Mouse (Mus musculus) stomach, embryonic 14.5 days (tissue): ENCODE results near the gene Ptprb. TPM values are rescaled to one million over a fixed set of nuclear protein-coding genes. Genes with fewer than 3 reads are reported as not detected.

Experiments used
- ATAC-seq: fragments of 200-750 bp; cut with Nextera tagmentation; 2 replicates; pipeline ENCODE4 v1.8.0; 2017; ENCODE audit warnings: low read depth, moderate TSS enrichment; ENCODE audit not compliant: insufficient number of reproducible peaks, insufficient read depth, low FRiP score
- H3K27ac ChIP-seq: fragments of 300-500 bp; sonication (generic); 2 replicates; pipeline ENCODE4 v1.5.1; 2014; ENCODE audit warnings: mild to moderate bottlenecking, low read length, moderate library complexity, mixed read lengths
- H3K27me3 ChIP-seq: fragments of 300-500 bp; sonication (generic); 2 replicates; pipeline ENCODE4 v1.6.1; 2014; ENCODE audit warnings: low read length, control low read depth, mixed read lengths; ENCODE audit not compliant: control insufficient read depth, insufficient read depth
- H3K36me3 ChIP-seq: fragments of 300-500 bp; sonication (generic); 2 replicates; pipeline ENCODE4 v1.6.1; 2014; ENCODE audit warnings: mild to moderate bottlenecking, control low read depth, low read length, moderate library complexity, mixed read lengths; ENCODE audit not compliant: control insufficient read depth, insufficient read depth
- H3K4me1 ChIP-seq: fragments of 300-500 bp; sonication (generic); 2 replicates; pipeline ENCODE4 v1.6.1; 2014; ENCODE audit warnings: low read length, control low read depth, mixed read lengths; ENCODE audit not compliant: control insufficient read depth, insufficient read depth
- H3K4me2 ChIP-seq: fragments of 300-500 bp; sonication (generic); replicated peaks from 2 replicates; pipeline ENCODE4 v1.6.1; 2014; ENCODE audit warnings: low read depth, low read length, control low read depth
- H3K4me3 ChIP-seq: fragments of 300-500 bp; sonication (generic); 2 replicates; pipeline ENCODE4 v1.5.1; 2014; ENCODE audit warnings: low read depth, low read length, control low read depth
- H3K9ac ChIP-seq: fragments of 300-500 bp; sonication (generic); replicated peaks from 2 replicates; pipeline ENCODE4 v1.6.1; 2014; ENCODE audit warnings: low read depth, mild to moderate bottlenecking, control low read depth, low read length, moderate library complexity, mixed read lengths
- H3K9me3 ChIP-seq: fragments of 300-500 bp; sonication (generic); 2 replicates; pipeline ENCODE4 v1.6.1; 2016; ENCODE audit warnings: low read depth, low read length, control low read depth; ENCODE audit not compliant: control insufficient read depth
- WGBS: fragments of 180-500 bp; shearing (Covaris S2); extraction: QIAGEN DNeasy Blood & Tissue Kit; methylation state at CpG from one replicate; pipeline ENCODE4 v1.1.7; 2014; 5-methylcytosine and 5-hydroxymethylcytosine counted together
- polyA plus RNA-seq: library from polyadenylated mRNA; unstranded; fragments of >200 nt; fragmentation: Nextera tagmentation; extraction: Ambion mirVana; gene quantifications from 2 replicates; pipeline ENCODE4 v1.2.1, GENCODE M21; 2014

The Ptprb gene
- polyA plus RNA-seq, 1 experiment from 2014 or later = 5.9 TPM

DNA sequence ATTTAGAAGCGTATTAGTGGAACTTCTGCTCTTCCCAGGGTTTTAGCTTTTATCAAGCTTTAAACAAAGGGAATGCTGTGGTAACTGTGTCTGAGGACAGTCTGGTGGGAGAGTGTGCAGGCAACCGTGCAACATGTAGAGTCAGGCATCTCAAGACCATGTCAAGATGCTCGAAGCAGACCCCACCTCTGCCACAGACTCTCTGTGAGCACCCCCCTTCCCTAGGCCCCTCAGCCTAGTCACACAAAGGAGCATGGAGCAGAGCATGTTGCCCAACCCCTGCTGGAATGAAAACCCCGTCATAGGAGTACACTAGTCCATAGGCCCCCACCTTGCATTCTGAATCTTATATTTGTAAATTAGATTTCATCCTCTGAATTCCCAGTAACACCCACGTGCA is 13.8 kb upstream of the Ptprb start:
- no peak overlapping the region for H3K27ac ChIP-seq

DNA sequence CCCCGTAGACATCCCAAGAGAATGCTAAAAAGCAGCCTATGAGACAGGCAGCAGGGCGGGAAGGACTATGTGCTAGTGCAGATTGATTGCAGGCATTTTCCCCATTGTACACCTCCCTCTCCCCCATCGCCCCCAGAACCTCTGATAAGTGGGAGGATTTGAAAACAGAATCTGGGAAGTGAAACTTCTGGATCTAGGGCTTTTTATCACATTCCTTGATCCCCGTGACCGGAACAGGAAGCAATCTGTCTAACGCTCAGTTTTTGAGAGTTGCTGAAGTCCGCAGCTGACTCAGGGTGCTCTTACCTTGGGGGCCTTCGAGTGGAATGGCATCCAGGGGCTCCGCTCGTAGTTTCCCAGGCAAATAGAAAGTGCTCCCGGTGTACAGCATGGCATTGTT is 10.8 kb upstream of the Ptprb start:
- Histone ChIP-seq H3K9ac (no peak overlapping the region), H3K4me1 (no peaks in the 10 kb centered on the region), H3K9me3 (no peaks in the 10 kb centered on the region), H3K36me3 (no peaks in the 10 kb centered on the region), H3K4me3 (no peak overlapping the region), H3K27me3 (no peaks in the 10 kb centered on the region), H3K4me2 (no peak overlapping the region), H3K27ac (no peak overlapping the region)
- no peak for ATAC-seq
- 62% methylated on average over 11 of the region's 11 CpGs for WGBS

More for the DNA sequence above, 13.8 kb upstream of the Ptprb start:
- Histone ChIP-seq H3K27me3 (no peaks in the 10 kb centered on the region), H3K4me3 (no peak overlapping the region), H3K9me3 (no peaks in the 10 kb centered on the region), H3K4me2 (no peak overlapping the region), H3K4me1 (no peaks in the 10 kb centered on the region), H3K9ac (no peak overlapping the region), H3K36me3 (no peaks in the 10 kb centered on the region)
- ATAC-seq = no peak
- 70% methylated on average over 5 of the region's 5 CpGs for WGBS

DNA sequence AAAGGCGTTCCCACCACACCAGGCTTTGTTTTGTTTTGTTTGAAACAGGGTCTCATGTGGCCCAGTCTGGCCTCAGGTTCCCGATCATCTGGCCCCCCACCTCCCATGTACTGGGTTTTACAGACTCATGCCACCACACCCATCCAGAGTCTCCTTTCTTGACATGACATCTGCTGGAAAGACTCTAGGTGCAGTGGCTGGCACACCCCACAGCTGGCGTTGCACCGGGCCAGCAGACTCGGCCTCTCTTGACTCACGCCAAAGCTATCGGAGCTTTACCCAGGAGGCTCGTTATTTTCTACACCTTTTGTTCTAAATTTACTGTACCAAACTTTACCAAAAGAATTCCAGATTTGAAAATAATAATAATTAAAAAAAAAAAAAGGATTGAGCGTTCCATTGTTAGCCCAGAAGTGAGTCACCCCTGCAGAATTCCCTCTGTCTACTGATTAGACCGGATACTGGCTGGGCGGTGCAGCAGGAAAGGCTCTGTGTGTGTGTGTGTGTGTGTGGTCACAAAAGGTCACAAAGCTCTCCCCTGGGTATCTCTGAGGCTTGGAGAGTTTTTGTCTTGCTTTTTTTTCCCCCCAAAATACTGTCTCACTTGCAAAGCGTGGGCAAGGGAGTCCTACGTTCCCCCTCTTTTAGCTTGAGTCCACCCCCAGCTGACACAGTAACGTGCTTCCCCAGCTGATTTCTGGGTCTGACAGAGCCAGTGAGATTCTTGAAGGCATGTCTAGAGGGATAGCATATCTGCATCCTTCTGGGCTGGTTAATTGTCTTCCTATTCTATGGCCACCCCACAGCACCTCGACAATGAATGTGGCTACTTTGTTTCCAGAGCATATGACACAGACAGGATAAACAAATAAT is 8.5 kb upstream of the Ptprb start:
- no peak overlapping the region for H3K4me3 ChIP-seq
- 0 out of 2 replicates have a peak, but pooled peaks have one; percentile 70 for ATAC-seq
- no peaks in the 10 kb centered on the region for H3K27me3 ChIP-seq
- H3K27ac ChIP-seq = no peak overlapping the region
- no peaks in the 10 kb centered on the region for H3K36me3 ChIP-seq
- no peak overlapping the region for H3K4me2 ChIP-seq
- no peak overlapping the region for H3K9ac ChIP-seq
- no peaks in the 10 kb centered on the region for H3K4me1 ChIP-seq
- H3K9me3 ChIP-seq = no peaks in the 10 kb centered on the region
- WGBS = 78% methylated on average over 15 of the region's 15 CpGs

DNA sequence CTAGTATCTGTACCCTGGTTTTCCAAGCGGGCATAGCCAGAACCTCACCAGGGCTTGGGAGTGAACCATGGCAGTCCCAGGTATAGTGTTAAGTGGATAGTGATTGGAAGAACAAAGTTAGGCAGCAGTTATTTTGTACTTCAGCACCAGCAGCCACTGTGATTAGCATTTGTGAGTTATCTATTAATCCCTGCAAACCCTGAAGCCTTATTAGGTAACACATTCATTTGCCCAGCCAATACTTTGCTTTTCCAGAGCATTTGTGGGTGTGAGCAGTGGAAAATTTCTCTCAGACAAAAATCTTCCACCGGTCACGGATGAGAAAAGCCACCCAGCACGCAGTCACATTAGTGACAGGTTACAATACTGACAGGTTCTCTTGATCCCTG is 7.9 kb upstream of the Ptprb start:
- no peaks in the 10 kb centered on the region for H3K4me1 ChIP-seq
- ATAC-seq = no peak
- no peak overlapping the region for H3K4me3 ChIP-seq
- no peaks in the 10 kb centered on the region for H3K36me3 ChIP-seq
- H3K4me2 ChIP-seq = no peak overlapping the region
- H3K9ac ChIP-seq = no peak overlapping the region
- no peak overlapping the region for H3K27ac ChIP-seq
- H3K27me3 ChIP-seq = no peaks in the 10 kb centered on the region
- WGBS = 71% methylated on average over 4 of the region's 4 CpGs
- no peaks in the 10 kb centered on the region for H3K9me3 ChIP-seq

DNA sequence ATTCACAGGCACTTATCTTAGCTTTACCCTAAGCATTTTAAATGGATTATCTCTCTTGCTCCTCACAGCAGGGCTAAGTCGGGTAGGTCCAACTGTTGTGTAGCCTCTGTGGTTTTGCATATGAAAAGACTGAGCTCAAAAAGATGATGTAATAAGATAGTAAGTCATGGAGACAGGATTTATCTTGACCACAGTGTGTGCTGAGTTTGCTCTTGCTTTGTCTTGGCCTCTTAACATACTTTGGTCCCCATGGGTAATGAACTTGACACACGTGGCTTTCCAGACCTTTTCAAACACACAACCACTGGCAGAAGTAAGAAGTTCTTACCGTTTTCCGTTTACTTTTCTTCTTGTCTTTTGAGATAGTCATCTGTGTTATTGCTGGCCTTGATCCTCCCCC is 7.0 kb upstream of the Ptprb start:
- H3K27ac ChIP-seq = no peak overlapping the region
- H3K4me1 ChIP-seq = no peaks in the 10 kb centered on the region
- no peak overlapping the region for H3K4me3 ChIP-seq
- H3K4me2 ChIP-seq = no peak overlapping the region
- WGBS = 42% methylated on average over 4 of the region's 4 CpGs
- no peak for ATAC-seq
- H3K36me3 ChIP-seq = no peaks in the 10 kb centered on the region
- H3K9me3 ChIP-seq = no peaks in the 10 kb centered on the region
- no peaks in the 10 kb centered on the region for H3K27me3 ChIP-seq
- no peak overlapping the region for H3K9ac ChIP-seq

DNA sequence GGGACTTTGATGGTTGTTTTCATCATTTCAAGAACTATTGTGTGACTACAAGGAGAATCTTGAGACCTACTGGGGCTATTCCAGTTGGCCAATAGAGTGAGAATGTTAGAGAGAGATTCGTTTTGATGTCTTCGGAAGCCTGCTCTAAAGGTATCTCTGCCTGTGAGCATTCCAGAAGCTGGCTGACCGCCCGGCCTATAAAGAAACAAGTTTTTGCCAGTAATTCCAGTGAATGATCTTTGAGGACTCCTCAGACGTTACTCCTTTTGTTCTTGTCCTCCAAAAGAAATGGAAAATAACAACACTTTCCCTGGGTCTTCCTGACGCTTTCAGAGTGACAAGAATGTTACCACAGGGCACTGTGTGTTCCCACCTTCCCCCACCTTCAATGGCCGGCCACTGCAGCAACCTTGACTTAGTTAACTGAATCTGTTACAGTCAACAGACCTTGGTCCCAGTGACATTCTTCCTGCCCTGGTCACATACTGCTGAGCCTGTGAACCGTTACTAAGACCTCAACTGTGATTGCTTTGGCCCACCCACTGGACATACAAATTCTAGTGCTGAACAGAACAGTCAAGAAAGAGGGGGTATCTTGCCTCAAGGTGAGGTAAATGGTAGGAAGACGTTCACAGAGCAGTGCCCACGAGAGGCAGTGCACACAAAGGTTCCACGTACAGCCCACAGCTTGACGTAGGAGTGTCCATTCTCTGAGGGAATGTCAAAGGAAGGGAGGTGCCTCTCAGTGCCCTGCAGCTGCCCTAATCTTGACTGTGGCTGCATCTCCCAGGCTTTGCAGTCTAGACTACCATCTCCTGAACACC is 4.5 kb upstream of the Ptprb start:
- Histone ChIP-seq H3K9me3 (no peaks in the 10 kb centered on the region), H3K36me3 (no peaks in the 10 kb centered on the region), H3K27me3 (no peaks in the 10 kb centered on the region), H3K4me3 (no peak overlapping the region), H3K27ac (no peak overlapping the region), H3K4me1 (no peaks in the 10 kb centered on the region), H3K4me2 (no peak overlapping the region), H3K9ac (no peak overlapping the region)
- 79% methylated on average over 12 of the region's 12 CpGs for WGBS
- no peak for ATAC-seq

DNA sequence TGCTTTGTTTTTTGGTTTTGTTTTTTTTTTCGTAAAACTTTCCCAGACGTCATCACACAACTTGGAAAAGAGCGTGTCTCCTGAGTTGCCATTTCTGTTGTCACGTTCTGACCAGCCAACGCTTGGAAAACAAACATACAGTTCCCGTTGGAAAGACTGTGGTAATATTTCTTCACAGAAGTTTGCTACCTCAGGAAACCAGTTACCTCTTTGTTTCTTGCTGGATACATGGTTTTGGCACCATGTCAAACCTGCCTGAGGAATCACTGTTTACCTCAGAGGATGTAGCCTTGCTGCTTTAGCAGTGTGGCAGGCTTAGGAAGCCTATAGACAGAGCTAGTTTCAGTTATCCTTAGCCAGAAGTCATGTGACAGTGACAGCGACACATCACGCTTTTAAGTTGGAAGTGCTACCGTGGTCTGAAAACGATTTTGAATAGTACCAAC is 3.8 kb upstream of the Ptprb start:
- Histone ChIP-seq H3K27ac (no peak overlapping the region), H3K9me3 (no peaks in the 10 kb centered on the region), H3K9ac (no peak overlapping the region), H3K4me2 (no peak overlapping the region), H3K36me3 (no peaks in the 10 kb centered on the region), H3K4me1 (no peaks in the 10 kb centered on the region), H3K27me3 (no peaks in the 10 kb centered on the region), H3K4me3 (no peak overlapping the region)
- WGBS = 83% methylated on average over 10 of the region's 10 CpGs
- no peak for ATAC-seq

DNA sequence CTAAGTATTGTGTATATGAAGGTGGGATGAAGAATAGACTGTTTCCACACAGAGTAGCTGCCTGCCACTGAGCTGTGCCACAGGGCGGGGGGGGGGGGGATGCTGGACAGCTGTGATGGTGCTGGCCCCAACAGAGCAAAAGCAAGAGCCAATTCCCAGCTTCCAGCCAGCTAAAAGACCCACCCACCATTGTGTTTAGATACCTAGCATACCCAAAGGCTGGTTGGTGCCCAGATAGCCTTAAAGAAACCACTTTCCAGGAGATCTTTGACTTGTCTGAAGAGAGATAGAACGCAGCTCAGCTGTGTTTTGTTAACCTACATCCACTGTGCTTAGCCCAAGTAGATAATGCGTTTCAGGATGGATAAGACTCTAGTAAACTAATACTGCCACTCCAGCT is 3.2 kb upstream of the Ptprb start:
- Histone ChIP-seq H3K9ac (no peak overlapping the region), H3K27me3 (no peaks in the 10 kb centered on the region), H3K4me3 (no peak overlapping the region), H3K9me3 (no peaks in the 10 kb centered on the region), H3K4me2 (no peak overlapping the region), H3K36me3 (no peaks in the 10 kb centered on the region), H3K4me1 (no peaks in the 10 kb centered on the region), H3K27ac (no peak overlapping the region)
- no peak for ATAC-seq
- WGBS = 58% methylated on average over 3 of the region's 3 CpGs
